Mouse (Mus musculus) lung, postnatal 0 days (tissue): ENCODE results near the gene Mpp6. TPM values are rescaled to one million over a fixed set of nuclear protein-coding genes. Genes with fewer than 3 reads are reported as not detected.
A peak's percentile ranks its signal among the peaks of the same experiment; 100 is the strongest.

Source experiments
- ATAC-seq: fragments of 200-750 bp; cut with Nextera tagmentation; 2 replicates; pipeline ENCODE4 v1.8.0; 2017; ENCODE audit warnings: moderate library complexity
- DNase-seq: peaks from one replicate; pipeline ENCODE4 v3.0.0-alpha.2; 2016; ENCODE audit warnings: low spot score
- H3K27ac ChIP-seq: fragments of 300-500 bp; sonication (generic); 2 replicates; pipeline ENCODE4 v1.5.1; 2014; ENCODE audit warnings: antibody characterized with exemption, mild to moderate bottlenecking, low read length, mixed read lengths
- H3K27me3 ChIP-seq: fragments of 300-500 bp; sonication (generic); replicated peaks from 2 replicates; pipeline ENCODE4 v1.6.1; 2014; ENCODE audit warnings: low read length, mixed read lengths; ENCODE audit not compliant: insufficient read depth
- H3K36me3 ChIP-seq: fragments of 300-500 bp; sonication (generic); 2 replicates; pipeline ENCODE4 v1.6.1; 2014; ENCODE audit warnings: low read length, mixed read lengths; ENCODE audit not compliant: insufficient read depth
- H3K4me1 ChIP-seq: fragments of 300-500 bp; sonication (generic); 2 replicates; pipeline ENCODE4 v1.6.1; 2014; ENCODE audit warnings: antibody characterized with exemption, low read depth, low read length, mixed read lengths; ENCODE audit not compliant: insufficient read depth
- H3K4me2 ChIP-seq: fragments of 300-500 bp; sonication (generic); replicated peaks from 2 replicates; pipeline ENCODE4 v1.6.1; 2014; ENCODE audit warnings: low read depth, mild to moderate bottlenecking, low read length, moderate library complexity, mixed read lengths
- H3K4me3 ChIP-seq: fragments of 300-500 bp; sonication (generic); 2 replicates; pipeline ENCODE4 v1.5.1; 2014; ENCODE audit warnings: low read depth, low read length
- H3K9ac ChIP-seq: fragments of 300-500 bp; sonication (generic); replicated peaks from 2 replicates; pipeline ENCODE4 v1.6.1; 2014; ENCODE audit warnings: low read depth, mild to moderate bottlenecking
- H3K9me3 ChIP-seq: fragments of 300-500 bp; sonication (generic); 2 replicates; pipeline ENCODE4 v1.6.1; 2016; ENCODE audit warnings: low read length, mixed read lengths
- CTCF ChIP-seq: IDR thresholded peaks from 2 replicates; pipeline ENCODE4 v1.5.1; 2016; ENCODE audit warnings: antibody characterized with exemption, mild to moderate bottlenecking
- EP300 ChIP-seq: IDR thresholded peaks from 2 replicates; pipeline ENCODE4 v1.6.1; 2016; ENCODE audit warnings: antibody characterized with exemption, mild to moderate bottlenecking, control low read depth
- WGBS: fragments of 180-500 bp; shearing (Covaris S2); extraction: QIAGEN DNeasy Blood & Tissue Kit; methylation state at CpG from one replicate; pipeline ENCODE4 v1.1.7; 2014; 5-methylcytosine and 5-hydroxymethylcytosine counted together
- polyA plus RNA-seq: library from polyadenylated mRNA; unstranded; fragments of >200 nt; fragmentation: Nextera tagmentation; extraction: Ambion mirVana; gene quantifications from 2 replicates; pipeline ENCODE4 v1.2.1, GENCODE M21; 2015

The Mpp6 gene
- polyA plus RNA-seq, 1 experiment from 2014 or later = 26.4 TPM

- Histone ChIP-seq H3K9me3 (no peaks in the 10 kb centered on the region), H3K27me3 (no peaks in the 10 kb centered on the region), H3K9ac (no peak overlapping the region), H3K27ac (no peak overlapping the region), H3K4me3 (no peak overlapping the region), H3K4me1 (0 out of 2 replicates have a peak, but pooled peaks cover 7% of the 10 kb centered on the region), H3K4me2 (peak overlapping the region; percentile 22; the same call in 1 of the 2 replicates), H3K36me3 (no peaks in the 10 kb centered on the region)
- 0% methylated on average over 8 of the region's 8 CpGs for WGBS
- ATAC-seq (peak; percentile 65), DNase-seq (peak; percentile 97)
- TF ChIP-seq CTCF (peak; percentile 86), EP300 (no peak)
Observed at GRCm38 (mm10) chr6:50112775-50113174, 2.7 kb downstream of the Mpp6 start.

GRCm38 (mm10) chr6:50114280-50114679 lies 4.2 kb downstream of the Mpp6 start:
- Histone ChIP-seq H3K4me2 (no peak overlapping the region), H3K27ac (no peak overlapping the region), H3K36me3 (no peaks in the 10 kb centered on the region), H3K9ac (no peak overlapping the region), H3K4me3 (no peak overlapping the region), H3K27me3 (no peaks in the 10 kb centered on the region), H3K4me1 (0 out of 2 replicates have a peak, but pooled peaks cover 7% of the 10 kb centered on the region), H3K9me3 (no peaks in the 10 kb centered on the region)
- TF ChIP-seq CTCF = no peak
- ATAC-seq = no peak
- DNase-seq = peak; percentile 15
- WGBS = 75% methylated on average over 6 of the region's 6 CpGs

- WGBS = 88% methylated on average over 1 of the region's 1 CpGs
- H3K4me2 ChIP-seq = no peak overlapping the region
- TF ChIP-seq CTCF (no peak), EP300 (no peak)
- no peak for ATAC-seq
- H3K4me1 ChIP-seq = no peaks in the 10 kb centered on the region
- H3K27me3 ChIP-seq = no peaks in the 10 kb centered on the region
- H3K36me3 ChIP-seq = no peaks in the 10 kb centered on the region
- H3K9ac ChIP-seq = no peak overlapping the region
- no peaks in the 10 kb centered on the region for H3K9me3 ChIP-seq
- no peak overlapping the region for H3K4me3 ChIP-seq
- no peak overlapping the region for H3K27ac ChIP-seq
- no peak for DNase-seq
Observed at GRCm38 (mm10) chr6:50120931-50121330, 10.9 kb downstream of the Mpp6 start.

GRCm38 (mm10) chr6:50122835-50123234 lies 12.8 kb downstream of the Mpp6 start:
- Histone ChIP-seq H3K4me2 (no peak overlapping the region), H3K27ac (no peak overlapping the region), H3K4me1 (no peaks in the 10 kb centered on the region), H3K4me3 (no peak overlapping the region), H3K36me3 (no peaks in the 10 kb centered on the region), H3K27me3 (no peaks in the 10 kb centered on the region), H3K9me3 (no peaks in the 10 kb centered on the region), H3K9ac (no peak overlapping the region)
- no peak for TF ChIP-seq EP300
- no peak for TF ChIP-seq CTCF
- ATAC-seq (no peak), DNase-seq (no peak)
- WGBS = 94% methylated on average over 4 of the region's 4 CpGs

GRCm38 (mm10) chr6:50124197-50124596 lies 14.2 kb downstream of the Mpp6 start:
- DNase-seq (no peak), ATAC-seq (no peak)
- H3K36me3 ChIP-seq = no peaks in the 10 kb centered on the region
- no peak overlapping the region for H3K9ac ChIP-seq
- 83% methylated on average over 2 of the region's 2 CpGs for WGBS
- no peaks in the 10 kb centered on the region for H3K27me3 ChIP-seq
- no peak overlapping the region for H3K27ac ChIP-seq
- H3K9me3 ChIP-seq = no peaks in the 10 kb centered on the region
- no peak for TF ChIP-seq CTCF
- TF ChIP-seq EP300 = no peak
- no peaks in the 10 kb centered on the region for H3K4me1 ChIP-seq
- H3K4me2 ChIP-seq = no peak overlapping the region
- H3K4me3 ChIP-seq = no peak overlapping the region

GRCm38 (mm10) chr6:50126331-50126730 lies 16.3 kb downstream of the Mpp6 start:
- Histone ChIP-seq H3K9me3 (no peaks in the 10 kb centered on the region), H3K27ac (no peak overlapping the region), H3K9ac (no peak overlapping the region), H3K36me3 (no peaks in the 10 kb centered on the region), H3K4me2 (no peak overlapping the region), H3K4me3 (no peak overlapping the region), H3K4me1 (no peaks in the 10 kb centered on the region), H3K27me3 (no peaks in the 10 kb centered on the region)
- no peak for ATAC-seq
- no peak for TF ChIP-seq CTCF
- TF ChIP-seq EP300 = no peak
- no peak for DNase-seq
- 81% methylated on average over 2 of the region's 2 CpGs for WGBS

GRCm38 (mm10) chr6:50127536-50127935 lies 17.5 kb downstream of the Mpp6 start:
- H3K4me3 ChIP-seq = no peak overlapping the region
- no peak for ATAC-seq
- DNase-seq = no peak
- H3K36me3 ChIP-seq = no peaks in the 10 kb centered on the region
- H3K9ac ChIP-seq = no peak overlapping the region
- no peaks in the 10 kb centered on the region for H3K9me3 ChIP-seq
- H3K27ac ChIP-seq = no peak overlapping the region
- H3K4me1 ChIP-seq = no peaks in the 10 kb centered on the region
- H3K27me3 ChIP-seq = no peaks in the 10 kb centered on the region
- TF ChIP-seq CTCF (no peak), EP300 (no peak)
- 94% methylated on average over 6 of the region's 6 CpGs for WGBS
- H3K4me2 ChIP-seq = no peak overlapping the region
